Mouse (Mus musculus): ENCODE results near the gene Msh3. TPM values are rescaled to one million over a fixed set of nuclear protein-coding genes. Genes with fewer than 3 reads are reported as not detected.
"Not testable (repeated sequence)": the region's sequence is repeated elsewhere in the genome, so short reads cannot be mapped to it uniquely, and the experiment has no call there.

Gene Msh3
- polyA plus RNA-seq, 1 experiment from 2014 or later: 12.6 TPM

GRCm38 (mm10) chr13:92217216-92217615 lies 137.6 kb downstream of the Msh3 start:
- H3K27ac ChIP-seq (replicated peaks): no peak overlapping the region
- WGBS: 51% methylated on average over 9 of the region's 9 CpGs
- H3K9ac ChIP-seq: no peak overlapping the region
- H3K4me3 ChIP-seq: no peak overlapping the region
- no peak for ATAC-seq (ENCODE audit: extremely low read depth, insufficient number of reproducible peaks, low FRiP score, low TSS enrichment)
- peaks cover 32% of the 10 kb centered on the region for H3K4me1 ChIP-seq
- no peak overlapping the region for H3K4me2 ChIP-seq
- H3K36me3 ChIP-seq: peaks cover 34% of the 10 kb centered on the region
- no peaks in the 10 kb centered on the region for H3K9me3 ChIP-seq
- H3K27me3 ChIP-seq (replicated peaks): no peaks in the 10 kb centered on the region

GRCm38 (mm10) chr13:92196860-92197259 lies 157.9 kb downstream of the Msh3 start:
- no peak for ATAC-seq (ENCODE audit: extremely low read depth, insufficient number of reproducible peaks, low FRiP score, low TSS enrichment)
- Histone ChIP-seq H3K4me3 (no peak overlapping the region), H3K4me2 (no peak overlapping the region), H3K27ac (replicated peaks) (no peak overlapping the region), H3K9me3 (no peaks in the 10 kb centered on the region), H3K4me1 (no peaks in the 10 kb centered on the region), H3K9ac (no peak overlapping the region), H3K36me3 (no peaks in the 10 kb centered on the region), H3K27me3 (replicated peaks) (no peaks in the 10 kb centered on the region)
- WGBS: 70% methylated on average over 2 of the region's 2 CpGs

GRCm38 (mm10) chr13:92193806-92194205 lies 161.0 kb downstream of the Msh3 start:
- not testable (repeated sequence) for ATAC-seq (ENCODE audit: extremely low read depth, insufficient number of reproducible peaks, low FRiP score, low TSS enrichment); H3K27ac ChIP-seq (replicated peaks)
- WGBS: 77% methylated on average over 5 of the region's 5 CpGs

GRCm38 (mm10) chr13:92172686-92173085 lies 182.1 kb downstream of the Msh3 start:
- ATAC-seq (ENCODE audit: extremely low read depth, insufficient number of reproducible peaks, low FRiP score, low TSS enrichment); H3K9ac ChIP-seq; H3K27ac ChIP-seq (replicated peaks); H3K4me3 ChIP-seq; H3K4me1 ChIP-seq; H3K4me2 ChIP-seq; H3K27me3 ChIP-seq (replicated peaks); H3K9me3 ChIP-seq; H3K36me3 ChIP-seq: not testable (repeated sequence)
- WGBS: 75% methylated on average over 8 of the region's 8 CpGs

More at GRCm38 (mm10) chr13:92193806-92194205, 161.0 kb downstream of the Msh3 start:
- H3K4me1 ChIP-seq; H3K36me3 ChIP-seq; H3K4me3 ChIP-seq; H3K9ac ChIP-seq; H3K9me3 ChIP-seq; H3K4me2 ChIP-seq; H3K27me3 ChIP-seq (replicated peaks): not testable (repeated sequence)

Other genes starting within 250 kb of the Msh3 start
- 0.25 and 0.27 TPM in 2 replicates for gene Rasgrf2, start 223.3 kb downstream of the Msh3 start, polyA plus RNA-seq (2015; fragmentation: Nextera tagmentation; extraction: Ambion mirVana)
- gene Gm20379, start 49.0 kb downstream of the Msh3 start, polyA plus RNA-seq (2015; fragmentation: Nextera tagmentation; extraction: Ambion mirVana): 0.48 and 0.60 TPM in 2 replicates
- gene Dhfr, start 277 bp downstream of the Msh3 start, polyA plus RNA-seq (2015; fragmentation: Nextera tagmentation; extraction: Ambion mirVana): 11.9 and 13.4 TPM in 2 replicates
- gene Ankrd34b, start 70.9 kb upstream of the Msh3 start, polyA plus RNA-seq (2015; fragmentation: Nextera tagmentation; extraction: Ambion mirVana): 0.18 and 0.23 TPM in 2 replicates
- 0.12 TPM in 1 of 2 replicates, not detected in the other for gene Fam151b, start 129.0 kb upstream of the Msh3 start, polyA plus RNA-seq (2015; fragmentation: Nextera tagmentation; extraction: Ambion mirVana)
- 6.5 and 7.1 TPM in 2 replicates for gene Zfyve16, start 175.9 kb upstream of the Msh3 start, polyA plus RNA-seq (2015; fragmentation: Nextera tagmentation; extraction: Ambion mirVana)
- not detected in 2 replicates for gene Spz1, start 221.2 kb upstream of the Msh3 start, polyA plus RNA-seq (2015; fragmentation: Nextera tagmentation; extraction: Ambion mirVana)

Data from heart, embryonic 13.5 days (tissue).